Mouse (Mus musculus): ENCODE measurements around the gene Plekhg4.

Gene Plekhg4

GRCm38 (mm10) chr8:105373032-105373431, at the start of gene Plekhg4:
Gene Plekhg4 (plus strand): TSS chr8:105373274.
- no peak for DNase-seq (ENCODE audit: low read depth, low spot score)

GRCm38 (mm10) chr8:105325641-105326093, 47.4 kb upstream of the Plekhg4 start:
- DNase-seq (ENCODE audit: low read depth, low spot score) = no peak

- peak; percentile 98 for DNase-seq (ENCODE audit: low read depth, low spot score)
Observed at GRCm38 (mm10) chr8:105326141-105326672, 46.9 kb upstream of the Plekhg4 start, which contains the start of the genes Lrrc29 and Tmem208. Gene Lrrc29 (minus strand): TSS chr8:105326278. Gene Tmem208 (plus strand): TSS chr8:105326354.

GRCm38 (mm10) chr8:105326968-105327367, 46.1 kb upstream of the Plekhg4 start:
- no peak for DNase-seq (ENCODE audit: low read depth, low spot score)

- DNase-seq (ENCODE audit: low read depth, low spot score) = no peak
Observed at GRCm38 (mm10) chr8:105330325-105330724, 42.7 kb upstream of the Plekhg4 start.

- no peak for DNase-seq (ENCODE audit: low read depth, low spot score)
Observed at GRCm38 (mm10) chr8:105331469-105331868, 41.6 kb upstream of the Plekhg4 start.

GRCm38 (mm10) chr8:105331931-105332330, 41.1 kb upstream of the Plekhg4 start:
- no peak for DNase-seq (ENCODE audit: low read depth, low spot score)

- DNase-seq (ENCODE audit: low read depth, low spot score) = no peak
Observed at GRCm38 (mm10) chr8:105332523-105332922, 40.6 kb upstream of the Plekhg4 start.

- DNase-seq (ENCODE audit: low read depth, low spot score) = no peak
Observed at GRCm38 (mm10) chr8:105336373-105337130, 36.5 kb upstream of the Plekhg4 start.

- no peak for DNase-seq (ENCODE audit: low read depth, low spot score)
Observed at GRCm38 (mm10) chr8:105338992-105339391, 34.1 kb upstream of the Plekhg4 start.

- no peak for DNase-seq (ENCODE audit: low read depth, low spot score)
Observed at GRCm38 (mm10) chr8:105339886-105340635, 33.0 kb upstream of the Plekhg4 start.

- DNase-seq (ENCODE audit: low read depth, low spot score) = no peak
Observed at GRCm38 (mm10) chr8:105341399-105341798, 31.7 kb upstream of the Plekhg4 start.

GRCm38 (mm10) chr8:105342768-105343167, 30.3 kb upstream of the Plekhg4 start:
- DNase-seq (ENCODE audit: low read depth, low spot score) = no peak

- no peak for DNase-seq (ENCODE audit: low read depth, low spot score)
Observed at GRCm38 (mm10) chr8:105343791-105344574, 29.1 kb upstream of the Plekhg4 start.

- DNase-seq (ENCODE audit: low read depth, low spot score) = no peak
Observed at GRCm38 (mm10) chr8:105345061-105345975, 27.8 kb upstream of the Plekhg4 start.

GRCm38 (mm10) chr8:105346611-105347427, 26.3 kb upstream of the Plekhg4 start:
- DNase-seq (ENCODE audit: low read depth, low spot score) = no peak

GRCm38 (mm10) chr8:105347428-105348221, 25.4 kb upstream of the Plekhg4 start, which contains the start of gene Fhod1:
Gene Fhod1 (minus strand): TSS chr8:105347953.
- DNase-seq (ENCODE audit: low read depth, low spot score) = peak; percentile 98

- DNase-seq (ENCODE audit: low read depth, low spot score) = peak; percentile 92
Observed at GRCm38 (mm10) chr8:105348450-105349095, 24.5 kb upstream of the Plekhg4 start, which contains the start of gene Slc9a5. Gene Slc9a5 (plus strand): TSS chr8:105348843.
